Mouse (Mus musculus) gastrocnemius, adult 8-10 months (tissue): ENCODE measurements around the gene Evpl. TPM values are rescaled to one million over a fixed set of nuclear protein-coding genes. Genes with fewer than 3 reads are reported as not detected.

ENCODE experiments used
- DNase-seq, 2 experiments: peaks; one replicate each; pipeline ENCODE4 v3.0.0; 2022; ENCODE audit warnings: low spot score in 2 of 2
- total RNA-seq, 4 experiments: library from RNA; stranded (reverse); gene quantifications; 2 replicates each; pipeline ENCODE4 v1.2.4; 2022

Evpl gene
- total RNA-seq, 4 experiments from 2014 or later = 0.04 TPM; not detected in 3

GRCm38 (mm10) chr11:116171959-116172358, 65.9 kb downstream of the Evpl start:
- DNase-seq = no peak

Other genes with a start within 250 kb of the Evpl start
- gene Galk1, start 225.4 kb downstream of the Evpl start, total RNA-seq = 1 to 10 TPM; 1.6 to 3.1 (median 2.7) TPM
- 10 to 100 TPM; 45.7 to 88.7 (median 59.5) TPM for gene H3f3b, start 210.1 kb downstream of the Evpl start, total RNA-seq
- gene Unk, start 207.8 kb downstream of the Evpl start, total RNA-seq = 1 to 10 TPM; 4.3 to 6.8 (median 5.3) TPM
- under 1 TPM; 0.34 to 0.56 (median 0.46) TPM for gene Unc13d, start 160.1 kb downstream of the Evpl start, total RNA-seq
- 10 to 100 TPM; 78.6 to 91.0 (median 90.1) TPM for gene Wbp2, start 151.1 kb downstream of the Evpl start, total RNA-seq
- 1 to 10 TPM; 5.7 to 7.6 (median 6.3) TPM for gene Trim47, start 110.9 kb downstream of the Evpl start, total RNA-seq
- gene Trim65, start 106.9 kb downstream of the Evpl start, total RNA-seq = 1 to 10 TPM; 3.4 to 4.5 (median 4.0) TPM
- 10 to 100 TPM; 46.4 to 51.6 (median 50.3) TPM for gene Mrpl38, start 99.2 kb downstream of the Evpl start, total RNA-seq
- 10 to 100 TPM in 2 of 4 experiments, 1 to 10 TPM in 2; 8.3 to 12.8 (median 10.0) TPM for gene Fbf1, start 69.9 kb downstream of the Evpl start, total RNA-seq
- 10 to 100 TPM; 15.7 to 18.4 (median 17.2) TPM for gene Ten1, start 39.2 kb downstream of the Evpl start, total RNA-seq
- gene Acox1, start 39.0 kb downstream of the Evpl start, total RNA-seq = 100 to 1,000 TPM in 2 of 4 experiments, 10 to 100 TPM in 2; 88.9 to 111 (median 97.2) TPM
- gene Srp68, start 36.1 kb upstream of the Evpl start, total RNA-seq = 10 to 100 TPM; 86.7 to 99.9 (median 90.8) TPM
- gene Galr2, start 42.9 kb upstream of the Evpl start, total RNA-seq = under 1 TPM in 2 of 4 experiments, not detected in 2; 0.20 to 0.24 TPM
- 10 to 100 TPM; 62.3 to 84.9 (median 73.3) TPM for gene Exoc7, start 69.2 kb upstream of the Evpl start, total RNA-seq
- gene Foxj1, start 97.3 kb upstream of the Evpl start, total RNA-seq = not detected
- gene Rnf157, start 175.0 kb upstream of the Evpl start, total RNA-seq = 10 to 100 TPM; 23.0 to 29.5 (median 24.2) TPM
- 10 to 100 TPM; 35.1 to 63.5 (median 47.7) TPM for gene Ubald2, start 196.0 kb upstream of the Evpl start, total RNA-seq
- not detected for gene Qrich2, start 228.2 kb upstream of the Evpl start, total RNA-seq